Mouse (Mus musculus): Measurements from ENCODE around the gene Axin1. TPM values are rescaled to one million over a fixed set of nuclear protein-coding genes. Genes with fewer than 3 reads are reported as not detected.
A peak's percentile ranks its signal among the peaks of the same experiment; 100 is the strongest.

The Axin1 gene
- total RNA-seq, 2 experiments from 2014 or later, result 24.0 to 26.2 TPM

DNA sequence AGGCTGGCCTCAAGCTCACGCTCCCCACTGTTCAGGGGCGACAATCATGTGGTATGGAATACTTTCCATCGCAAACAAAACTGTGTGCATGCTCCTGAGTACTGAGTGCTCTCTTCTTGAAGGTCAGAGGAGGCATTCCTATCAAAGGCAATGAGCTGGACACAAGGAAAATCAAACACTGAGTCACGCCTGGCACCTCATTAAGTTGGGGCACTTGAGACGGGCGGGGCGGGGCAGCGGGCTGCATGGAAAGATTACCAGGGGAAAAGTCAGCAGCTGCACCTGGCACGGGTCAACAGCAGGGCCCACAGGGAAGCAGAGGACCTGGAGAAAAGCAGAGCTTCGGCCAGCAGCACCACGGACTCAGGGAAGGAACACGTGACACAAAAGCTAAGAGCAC is 86.7 kb downstream of the Axin1 start:
- intact Hi-C loops (cut with DNase I), result no loop called here

GRCm38 (mm10) chr17:26229776-26230175 is 91.3 kb downstream of the Axin1 start:
- DNase-seq (ENCODE audit: extremely low spot score in 1 of 2, low spot score in 2 of 2), result no peak
- intact Hi-C loops (cut with DNase I), result no loop called here

More for the DNA sequence above, 86.7 kb downstream of the Axin1 start:
- DNase-seq (ENCODE audit: extremely low spot score in 1 of 2, low spot score in 2 of 2), result no peak

GRCm38 (mm10) chr17:26231156-26231555 is 92.7 kb downstream of the Axin1 start:
- DNase-seq (ENCODE audit: extremely low spot score in 1 of 2, low spot score in 2 of 2), result no peak
- intact Hi-C loops (cut with DNase I), result no loop called here

DNA sequence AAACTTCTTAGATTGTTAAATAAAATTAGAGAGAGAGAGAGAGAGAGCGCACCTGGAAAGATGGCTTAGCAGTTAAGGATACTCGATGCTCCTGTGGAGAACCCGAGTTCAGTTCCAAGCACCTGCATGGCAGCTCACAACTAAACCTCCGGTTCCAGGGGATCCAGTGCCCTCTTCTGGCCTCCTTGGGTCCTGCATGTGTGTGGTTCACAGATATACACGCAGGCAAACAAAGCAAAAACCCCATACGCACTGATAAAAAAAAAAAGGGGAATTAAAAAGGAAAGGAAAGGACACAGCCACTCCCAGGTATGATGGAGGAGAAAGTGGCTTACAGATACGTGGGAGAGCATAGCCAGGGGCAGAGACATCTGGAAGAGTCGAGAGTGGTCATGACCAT is 94.4 kb downstream of the Axin1 start:
- intact Hi-C loops (cut with DNase I), result no loop called here
- DNase-seq (ENCODE audit: extremely low spot score in 1 of 2, low spot score in 2 of 2), result no peak

DNA sequence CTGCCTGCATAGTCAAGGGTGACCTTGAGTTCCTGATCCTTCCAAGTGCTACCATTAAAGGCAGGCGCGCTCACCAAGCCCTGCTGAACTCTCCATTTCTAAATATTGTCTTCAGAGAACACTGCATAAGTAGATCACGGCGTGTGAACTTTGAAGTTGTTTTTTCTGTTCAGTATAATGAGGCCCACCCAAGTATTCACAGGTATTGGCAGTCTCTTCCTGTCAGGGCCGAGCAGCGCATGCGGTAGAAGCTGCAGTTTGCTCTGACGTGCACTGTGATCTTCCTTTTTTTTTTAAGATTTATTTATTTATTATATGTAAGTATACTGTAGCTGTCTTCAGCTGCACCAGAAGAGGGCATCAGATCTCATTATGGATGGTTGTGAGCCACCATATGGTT is 95.9 kb downstream of the Axin1 start:
- intact Hi-C loops (cut with DNase I), result no loop called here
- DNase-seq (ENCODE audit: extremely low spot score in 1 of 2, low spot score in 2 of 2), result no peak

- intact Hi-C loops (cut with DNase I), result no loop called here
- DNase-seq (ENCODE audit: extremely low spot score in 1 of 2, low spot score in 2 of 2), result no peak
Measured at GRCm38 (mm10) chr17:26235077-26235815, 96.8 kb downstream of the Axin1 start.

DNA sequence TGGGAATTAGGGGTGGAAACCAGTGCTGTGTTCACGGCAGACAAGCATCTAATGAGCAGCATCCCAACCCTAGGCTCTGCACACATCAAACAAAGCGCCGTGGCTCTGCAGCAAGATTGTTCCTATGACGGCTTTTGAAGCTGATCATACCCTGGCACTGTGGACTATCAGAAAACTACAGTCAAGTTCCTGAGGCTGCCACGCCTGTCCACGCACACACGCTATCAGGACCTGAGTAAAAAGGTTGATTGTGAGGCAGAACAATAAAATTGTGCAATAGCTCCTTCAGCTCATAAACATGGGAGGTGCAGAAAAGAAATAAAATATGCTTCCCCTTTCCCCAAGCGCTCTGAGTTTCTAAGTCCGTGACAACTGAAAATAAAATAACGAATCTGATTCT is 99.2 kb downstream of the Axin1 start:
- no peak for DNase-seq (ENCODE audit: extremely low spot score in 1 of 2, low spot score in 2 of 2)
- intact Hi-C loops (cut with DNase I), result no loop called here

- DNase-seq (ENCODE audit: extremely low spot score in 1 of 2, low spot score in 2 of 2), result no peak
- intact Hi-C loops (cut with DNase I), result no loop called here
Measured at GRCm38 (mm10) chr17:26239551-26239950, 101.1 kb downstream of the Axin1 start.

DNA sequence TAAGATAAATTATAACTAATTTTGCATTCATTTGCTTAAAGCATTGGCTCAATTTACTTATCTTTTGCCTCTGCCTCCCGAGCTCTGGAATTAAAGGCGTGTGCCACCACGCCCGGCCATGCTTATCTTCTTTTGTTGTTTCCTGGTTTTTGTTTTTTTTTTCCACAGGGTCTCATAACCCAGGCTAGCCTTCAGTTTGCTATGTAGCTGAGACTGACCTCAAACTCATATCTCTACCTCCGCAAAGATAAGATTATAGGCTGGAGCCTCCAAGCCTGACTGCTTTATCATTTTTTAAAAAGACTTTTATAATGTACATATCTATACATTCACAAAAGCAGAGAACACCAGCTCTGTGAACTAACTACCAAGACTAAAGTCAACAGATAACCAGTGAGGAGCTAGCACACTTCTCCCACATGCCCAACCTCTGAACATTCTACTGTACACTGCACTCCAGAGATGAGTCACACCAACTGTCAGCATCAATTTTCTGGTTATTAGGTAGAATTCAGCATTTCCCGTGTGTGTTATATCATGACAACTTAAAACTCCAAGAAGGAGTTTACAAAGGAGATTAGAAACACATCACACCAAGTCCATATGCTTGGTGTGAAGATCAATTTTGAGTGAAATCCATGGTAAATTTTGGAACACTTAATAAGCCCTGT is 101.8 kb downstream of the Axin1 start:
- intact Hi-C loops (cut with DNase I), result loop anchor here (5.0 kb wide), 1 partner anchor 33 kb away; the partner anchor contains the start of gene Arhgdig
- no peak for DNase-seq (ENCODE audit: extremely low spot score in 1 of 2, low spot score in 2 of 2)

- no peak for DNase-seq (ENCODE audit: extremely low spot score in 1 of 2, low spot score in 2 of 2)
- intact Hi-C loops (cut with DNase I), result loop anchor here (5.0 kb wide), 1 partner anchor 34 kb away; the partner anchor contains the start of gene Arhgdig
Measured at GRCm38 (mm10) chr17:26240990-26241389, 102.5 kb downstream of the Axin1 start.

GRCm38 (mm10) chr17:26243471-26244100 is 105.1 kb downstream of the Axin1 start:
- intact Hi-C loops (cut with DNase I), result loop anchor here (5.0 kb wide), 1 partner anchor 36 kb away; the partner anchor contains the start of gene Arhgdig
- peak; percentile 42 to 79 for DNase-seq (ENCODE audit: extremely low spot score in 1 of 2, low spot score in 2 of 2)

DNA sequence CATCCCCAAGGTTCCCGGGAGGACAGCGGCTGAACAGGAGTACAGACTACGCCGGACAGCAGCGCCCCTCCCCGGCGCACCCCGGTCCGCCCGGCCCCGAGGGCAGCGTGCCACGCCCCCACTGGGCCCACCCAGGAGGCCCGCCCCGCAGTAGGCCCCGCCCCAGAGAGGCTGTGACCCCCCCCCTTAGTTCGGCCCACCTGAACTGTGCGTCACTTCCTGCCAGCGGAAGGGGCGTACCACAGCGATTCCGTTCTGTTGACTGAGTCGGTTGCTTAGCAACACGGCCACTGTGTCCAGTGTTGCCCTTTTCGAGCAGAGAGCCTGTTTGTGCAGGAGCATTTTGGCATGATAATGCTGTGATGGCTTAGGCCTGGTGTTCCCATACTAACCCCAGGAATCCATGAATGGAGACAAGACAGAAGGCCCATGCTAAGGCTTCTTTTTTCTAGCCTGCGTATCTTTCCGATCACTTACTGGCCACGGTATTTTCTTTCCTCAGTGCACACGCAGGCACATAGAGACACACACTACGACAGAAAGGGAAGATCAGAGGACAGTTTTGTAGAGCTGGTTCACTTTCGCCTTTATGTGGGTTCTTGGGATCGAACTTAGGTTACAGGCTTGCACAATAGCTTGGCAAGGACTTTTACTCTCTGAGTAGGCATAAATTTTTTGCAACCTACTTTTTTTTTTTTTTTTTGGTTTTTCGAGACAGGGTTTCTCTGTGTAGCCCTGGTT is 105.8 kb downstream of the Axin1 start, which contains the start of gene Fam234a:
TSS of gene Fam234a (minus strand) at position 142 of the 741 bp plus-strand sequence.
- intact Hi-C loops (cut with DNase I), result loop anchor here (5.0 kb wide), 1 partner anchor 37 kb away; the partner anchor contains the start of gene Arhgdig
- peak; percentile 92 to 96 for DNase-seq (ENCODE audit: extremely low spot score in 1 of 2, low spot score in 2 of 2)

Other genes starting within 250 kb of the Axin1 start
- gene Rab40c, start 219.0 kb upstream of the Axin1 start, total RNA-seq (2021), result 10 to 100 TPM; 46.2 to 53.4 TPM
- 100 to 1,000 TPM; 123 to 126 TPM for gene Pigq, start 193.8 kb upstream of the Axin1 start, total RNA-seq (2021)
- not detected for gene Nhlrc4, start 193.7 kb upstream of the Axin1 start, total RNA-seq (2021)
- gene A930017K11Rik, start 186.1 kb upstream of the Axin1 start, total RNA-seq (2021), result not detected
- gene Capn15, start 152.9 kb upstream of the Axin1 start, total RNA-seq (2021), result 10 to 100 TPM; 41.5 to 42.5 TPM
- gene Rab11fip3, start 69.1 kb upstream of the Axin1 start, total RNA-seq (2021), result 10 to 100 TPM; 67.5 to 73.8 TPM
- 10 to 100 TPM; 25.2 to 27.2 TPM for gene Decr2, start 48.4 kb upstream of the Axin1 start, total RNA-seq (2021)
- gene Nme4, start 43.1 kb upstream of the Axin1 start, total RNA-seq (2021), result 1 to 10 TPM; 3.0 to 3.9 TPM
- 1 to 10 TPM; 9.0 to 9.9 TPM for gene Tmem8, start 25.4 kb upstream of the Axin1 start, total RNA-seq (2021)
- 10 to 100 TPM; 78.1 to 82.1 TPM for gene Mrpl28, start 15.2 kb upstream of the Axin1 start, total RNA-seq (2021)
- 1 to 10 TPM in 1 of 2 experiments, under 1 TPM in 1; 0.67 to 1.1 TPM for gene Pdia2, start 60.4 kb downstream of the Axin1 start, total RNA-seq (2021)
- gene Rgs11, start 64.3 kb downstream of the Axin1 start, total RNA-seq (2021), result 10 to 100 TPM; 72.4 to 73.3 TPM
- gene Arhgdig, start 69.1 kb downstream of the Axin1 start, total RNA-seq (2021), result 100 to 1,000 TPM; 228 to 258 TPM
- 10 to 100 TPM; 18.2 to 21.3 TPM for gene Fam234a, start 105.6 kb downstream of the Axin1 start, total RNA-seq (2021)
- 10 to 100 TPM; 83.1 to 83.4 TPM for gene Luc7l, start 114.2 kb downstream of the Axin1 start, total RNA-seq (2021)

Data from left cerebral cortex, postnatal 10 days (tissue).